Mouse (Mus musculus) bone marrow, adult 2 months (tissue): Measurements from ENCODE around the gene Repin1. TPM values are rescaled to one million over a fixed set of nuclear protein-coding genes. Genes with fewer than 3 reads are reported as not detected.

Experiments
- H3K27ac ChIP-seq: fragments of 200-500 bp; 2 replicates; pipeline ENCODE4 v1.5.1; 2012; ENCODE audit warnings: low read depth, mild to moderate bottlenecking, control low read depth, inconsistent platforms, low read length; ENCODE audit not compliant: control insufficient read depth, poor library complexity, insufficient read depth
- H3K4me1 ChIP-seq: fragments of 200-500 bp; 2 replicates; pipeline ENCODE4 v1.6.1; 2011; ENCODE audit warnings: low read length; ENCODE audit not compliant: control insufficient read depth, insufficient read depth
- H3K4me3 ChIP-seq: fragments of 200-500 bp; replicated peaks from 2 replicates; pipeline ENCODE3; 2011; ENCODE audit warnings: mild to moderate bottlenecking, low read depth, low read length, control low read depth; ENCODE audit not compliant: control insufficient read depth
- CTCF ChIP-seq: fragments of 200-500 bp; IDR thresholded peaks from 2 replicates; pipeline ENCODE4 v1.5.1; 2011; ENCODE audit warnings: low read length, control low read depth; ENCODE audit not compliant: control insufficient read depth, insufficient read depth
- POLR2A ChIP-seq: fragments of 200-500 bp; IDR thresholded peaks from 2 replicates; pipeline ENCODE4 v1.6.1; 2011; ENCODE audit warnings: low read depth, mild to moderate bottlenecking, control low read depth, low read length, borderline replicate concordance; ENCODE audit not compliant: control insufficient read depth
- WGBS: fragments of 180-500 bp; shearing (Covaris S2); methylation state at CpG from one replicate; pipeline ENCODE4 v1.1.7; 2018; 5-methylcytosine and 5-hydroxymethylcytosine counted together
- polyA plus RNA-seq: library from polyadenylated mRNA; stranded (reverse); fragments of >200 nt; gene quantifications from 2 replicates; pipeline ENCODE4 v1.2.4, GENCODE M21; 2011; ENCODE audit warnings: low replicate concordance; ENCODE audit not compliant: missing spikeins, insufficient read depth, insufficient read length

Repin1 gene
- polyA plus RNA-seq, 1 experiment, result 5.5 TPM

- WGBS, result 1% methylated on average over 41 of the region's 41 CpGs
- Histone ChIP-seq H3K4me1 (no peaks in the 10 kb centered on the region; the same call in none of the 2 replicates), H3K27ac (peak overlapping the region; percentile 64), H3K4me3 (peak overlapping the region; percentile 86)
- TF ChIP-seq POLR2A, result peak; percentile 1; the same call in 1 of the 2 replicates
- TF ChIP-seq CTCF, result no peak
These were observed 508 bp downstream of the Repin1 start for GRCm38 (mm10) chr6:48594043-48594738.

- TF ChIP-seq CTCF (no peak), POLR2A (no peak)
- H3K4me3 ChIP-seq, result no peak overlapping the region
- H3K4me1 ChIP-seq, result no peaks in the 10 kb centered on the region; the same call in none of the 2 replicates
- no peak overlapping the region for H3K27ac ChIP-seq
- WGBS, result 21% methylated on average over 1 of the region's 1 CpGs
These were observed 1.6 kb downstream of the Repin1 start for GRCm38 (mm10) chr6:48595278-48595677.

GRCm38 (mm10) chr6:48596545-48597232, 3.0 kb downstream of the Repin1 start:
- Histone ChIP-seq H3K4me1 (peaks cover 1% of the 10 kb centered on the region), H3K4me3 (no peak overlapping the region), H3K27ac (no peak overlapping the region)
- TF ChIP-seq POLR2A (no peak), CTCF (no peak)
- WGBS, result 92% methylated on average over 45 of the region's 45 CpGs

GRCm38 (mm10) chr6:48597233-48597625, 3.5 kb downstream of the Repin1 start:
- WGBS, result 95% methylated on average over 27 of the region's 27 CpGs
- TF ChIP-seq POLR2A (no peak), CTCF (no peak)

GRCm38 (mm10) chr6:48600594-48600993, 6.9 kb downstream of the Repin1 start:
- TF ChIP-seq CTCF, result no peak
- TF ChIP-seq POLR2A, result no peak
- Histone ChIP-seq H3K4me3 (no peak overlapping the region), H3K27ac (no peak overlapping the region), H3K4me1 (peaks cover 1% of the 10 kb centered on the region; the same call in 1 of the 2 replicates)
- WGBS, result 75% methylated on average over 1 of the region's 1 CpGs

More at GRCm38 (mm10) chr6:48597233-48597625, 3.5 kb downstream of the Repin1 start:
- no peak overlapping the region for H3K27ac ChIP-seq
- H3K4me3 ChIP-seq, result no peak overlapping the region
- H3K4me1 ChIP-seq, result peaks cover 1% of the 10 kb centered on the region

GRCm38 (mm10) chr6:48601271-48602079, 7.8 kb downstream of the Repin1 start, which contains the start of gene Zfp775:
Zfp775 (plus strand) TSS chr6:48602063.
- TF ChIP-seq CTCF (no peak), POLR2A (peak; percentile 36; the same call in 1 of the 2 replicates)
- H3K27ac ChIP-seq, result no peak within 1 kb of the TSS
- 5% methylated on average over 42 of the region's 42 CpGs for WGBS
- peaks cover 1% of the 10 kb centered on the region; the same call in 1 of the 2 replicates for H3K4me1 ChIP-seq
- peak within 1 kb of the TSS; percentile 81 for H3K4me3 ChIP-seq

- H3K4me1 ChIP-seq, result peaks cover 1% of the 10 kb centered on the region; the same call in 1 of the 2 replicates
- H3K27ac ChIP-seq, result no peak overlapping the region
- H3K4me3 ChIP-seq, result peak overlapping the region; percentile 81
- TF ChIP-seq CTCF (no peak), POLR2A (no peak)
- 1% methylated on average over 28 of the region's 28 CpGs for WGBS
These were observed 8.5 kb downstream of the Repin1 start for GRCm38 (mm10) chr6:48602080-48602741.
